Mouse (Mus musculus): ENCODE measurements at regions not wholly inside any gene's neighbourhood (a gene's known extent, or its start where the extent isn't known, plus 50 kb on each side); places are given as distances from the start of the nearest gene placed in this dataset.

DNA sequence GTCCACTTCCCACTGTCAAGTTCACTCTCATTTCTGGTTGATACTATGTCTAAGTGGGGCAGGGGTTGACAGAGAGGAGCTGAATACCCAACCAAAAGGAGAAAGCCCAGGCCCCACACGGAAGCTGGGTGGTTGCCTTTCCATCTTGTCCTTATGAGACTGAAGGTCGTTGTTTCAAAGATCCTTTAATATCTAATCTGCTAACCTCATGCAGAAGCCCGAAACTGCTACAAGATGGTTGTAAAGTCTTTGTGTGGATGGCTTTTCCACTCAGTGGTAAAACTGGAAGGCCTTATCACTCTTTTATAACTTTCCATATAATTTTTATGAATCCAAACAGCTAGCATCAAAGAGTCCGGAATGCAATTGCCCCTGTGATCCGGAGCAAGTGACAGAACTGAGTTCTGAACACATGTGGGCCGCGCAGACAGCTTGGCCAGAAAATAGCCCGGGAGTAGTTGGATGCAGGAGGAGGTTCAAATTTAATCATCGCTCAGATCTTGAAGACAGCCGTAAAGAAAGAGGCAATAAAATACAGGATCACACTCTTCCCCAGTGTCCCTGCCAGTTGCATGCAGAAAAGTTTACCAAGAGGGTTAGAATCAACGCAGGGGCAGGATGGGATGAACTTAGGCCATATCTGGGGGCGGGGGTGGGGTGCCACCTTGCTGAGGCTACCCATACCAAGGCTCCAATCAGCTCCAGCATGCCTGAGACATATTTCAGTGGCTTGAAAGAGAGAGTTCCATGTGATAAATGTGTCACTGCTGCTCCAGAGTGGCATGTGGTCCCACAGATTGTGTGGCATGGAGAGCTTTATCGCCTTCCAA is 207.2 kb downstream of the 3110018I06Rik start:
- no peak for TF ChIP-seq E2F4 (IDR thresholded peaks at IDR 0.05; ENCODE audit: insufficient read depth)
- no peak for TF ChIP-seq POLR2A (IDR thresholded peaks at IDR 0.05; ENCODE audit: insufficient read length, low read depth)
- TF ChIP-seq TCF12 (IDR thresholded peaks at IDR 0.05; ENCODE audit: insufficient read depth, poor library complexity, severe bottlenecking): no peak
- no peak for TF ChIP-seq POLR2AphosphoS2 (IDR thresholded peaks at IDR 0.05; ENCODE audit: insufficient read length, low read depth)
- TF ChIP-seq TCF3 (IDR thresholded peaks at IDR 0.05; ENCODE audit: insufficient read length, low read depth): no peak
- TF ChIP-seq USF1 (IDR thresholded peaks at IDR 0.05; ENCODE audit: low read depth): no peak
- TF ChIP-seq CEBPB (IDR thresholded peaks at IDR 0.05; ENCODE audit: insufficient read depth, poor library complexity, severe bottlenecking): no peak
- no peak for TF ChIP-seq MYOG (IDR thresholded peaks at IDR 0.05; ENCODE audit: control insufficient read depth in 1 of 3, insufficient read depth in 1 of 3, insufficient read length in 2 of 3, low read depth in 2 of 3)
- no peak for TF ChIP-seq MAX (IDR thresholded peaks at IDR 0.05; ENCODE audit: low read depth)
